Mouse (Mus musculus): ENCODE results near the gene Trp53i11. TPM values are rescaled to one million over a fixed set of nuclear protein-coding genes. Genes with fewer than 3 reads are reported as not detected.

Trp53i11 gene
- total and polyA plus RNA-seq, 3 experiments = not detected

- no peak overlapping the region for H3K4me3 ChIP-seq (ENCODE audit: control insufficient read depth in 1 of 2, insufficient read depth in 1 of 2, low read depth in 2 of 2, low read length in 2 of 2)
- H3K9ac ChIP-seq (ENCODE audit: control insufficient read depth, low read depth, low read length, poor library complexity, severe bottlenecking) = no peak overlapping the region
- no peak for TF ChIP-seq UBTF (IDR thresholded peaks at IDR 0.05; ENCODE audit: borderline replicate concordance, insufficient read depth, low read depth, low read length)
- TF ChIP-seq JUND (IDR thresholded peaks at IDR 0.05; ENCODE audit: low read depth, low read length) = no peak
- TF ChIP-seq GATA1 (IDR thresholded peaks at IDR 0.05; ENCODE audit: low read depth, low read length) = no peak
- no peak for TF ChIP-seq ZC3H11A (IDR thresholded peaks at IDR 0.05; ENCODE audit: low read depth, low read length)
- H3K4me1 ChIP-seq (ENCODE audit: control insufficient read depth in 1 of 2, insufficient read depth in 2 of 2, low read length in 2 of 2) = 0 out of 4 replicates have a peak, but pooled peaks cover 0 to 4% of the 10 kb centered on the region in 2 experiments
- H3K27me3 ChIP-seq (ENCODE audit: control insufficient read depth in 1 of 2, insufficient read depth in 2 of 2, low read length in 2 of 2) = peaks cover 2 to 11% of the 10 kb centered on the region in 2 experiments; a peak in 3 of 4 replicates
- no peak for DNase-seq (ENCODE audit: low read depth, low spot score)
- H3K27ac ChIP-seq (ENCODE audit: control insufficient read depth, low read depth, low read length) = no peak overlapping the region
- no peaks in the 10 kb centered on the region for H3K79me2 ChIP-seq (ENCODE audit: control insufficient read depth, insufficient read depth, low read length, poor library complexity)
- H3K9me3 ChIP-seq (replicated peaks; ENCODE audit: insufficient read depth, low read length) = no peaks in the 10 kb centered on the region
- no peaks in the 10 kb centered on the region for H3K36me3 ChIP-seq (ENCODE audit: control insufficient read depth in 1 of 2, insufficient read depth in 2 of 2, low read length in 2 of 2)
These were observed 11.1 kb upstream of the Trp53i11 start for GRCm38 (mm10) chr2:93176193-93176798.

- H3K27me3 ChIP-seq (ENCODE audit: control insufficient read depth in 1 of 2, insufficient read depth in 2 of 2, low read length in 2 of 2) = peaks cover 2 to 11% of the 10 kb centered on the region in 2 experiments; a peak in 3 of 4 replicates
- no peaks in the 10 kb centered on the region for H3K9me3 ChIP-seq (replicated peaks; ENCODE audit: insufficient read depth, low read length)
- DNase-seq (ENCODE audit: low read depth, low spot score) = no peak
- no peak for TF ChIP-seq UBTF (IDR thresholded peaks at IDR 0.05; ENCODE audit: borderline replicate concordance, insufficient read depth, low read depth, low read length)
- TF ChIP-seq MAFK (IDR thresholded peaks at IDR 0.05; ENCODE audit: borderline replicate concordance, low read depth, low read length) = no peak
- TF ChIP-seq ELF1 (IDR thresholded peaks at IDR 0.05; ENCODE audit: low read depth, low read length) = no peak
- TF ChIP-seq USF2 (IDR thresholded peaks at IDR 0.05; ENCODE audit: borderline replicate concordance in 1 of 2, insufficient read depth in 1 of 2, low read depth in 1 of 2, low read length in 2 of 2) = no peak
- no peak for TF ChIP-seq CHD1 (IDR thresholded peaks at IDR 0.05; ENCODE audit: low read depth, low read length)
- H3K9ac ChIP-seq (ENCODE audit: control insufficient read depth, low read depth, low read length, poor library complexity, severe bottlenecking) = no peak overlapping the region
- 0 out of 4 replicates have a peak, but pooled peaks cover 0 to 4% of the 10 kb centered on the region in 2 experiments for H3K4me1 ChIP-seq (ENCODE audit: control insufficient read depth in 1 of 2, insufficient read depth in 2 of 2, low read length in 2 of 2)
- H3K4me3 ChIP-seq (ENCODE audit: control insufficient read depth in 1 of 2, insufficient read depth in 1 of 2, low read depth in 2 of 2, low read length in 2 of 2) = no peak overlapping the region
- H3K36me3 ChIP-seq (ENCODE audit: control insufficient read depth in 1 of 2, insufficient read depth in 2 of 2, low read length in 2 of 2) = no peaks in the 10 kb centered on the region
- no peaks in the 10 kb centered on the region for H3K79me2 ChIP-seq (ENCODE audit: control insufficient read depth, insufficient read depth, low read length, poor library complexity)
- no peak overlapping the region for H3K27ac ChIP-seq (ENCODE audit: control insufficient read depth, low read depth, low read length)
These were observed 10.3 kb upstream of the Trp53i11 start for GRCm38 (mm10) chr2:93176871-93177667.

GRCm38 (mm10) chr2:93177668-93178312 is 9.6 kb upstream of the Trp53i11 start:
- H3K9me3 ChIP-seq (replicated peaks; ENCODE audit: insufficient read depth, low read length) = no peaks in the 10 kb centered on the region
- no peak for DNase-seq (ENCODE audit: low read depth, low spot score)
- H3K79me2 ChIP-seq (ENCODE audit: control insufficient read depth, insufficient read depth, low read length, poor library complexity) = no peaks in the 10 kb centered on the region
- H3K27ac ChIP-seq (ENCODE audit: control insufficient read depth, low read depth, low read length) = no peak overlapping the region
- no peak overlapping the region for H3K9ac ChIP-seq (ENCODE audit: control insufficient read depth, low read depth, low read length, poor library complexity, severe bottlenecking)
- no peak overlapping the region for H3K4me3 ChIP-seq (ENCODE audit: control insufficient read depth in 1 of 2, insufficient read depth in 1 of 2, low read depth in 2 of 2, low read length in 2 of 2)
- no peaks in the 10 kb centered on the region for H3K36me3 ChIP-seq (ENCODE audit: control insufficient read depth in 1 of 2, insufficient read depth in 2 of 2, low read length in 2 of 2)
- 0 out of 4 replicates have a peak, but pooled peaks cover 0 to 4% of the 10 kb centered on the region in 2 experiments for H3K4me1 ChIP-seq (ENCODE audit: control insufficient read depth in 1 of 2, insufficient read depth in 2 of 2, low read length in 2 of 2)
- peaks cover 2 to 9% of the 10 kb centered on the region in 2 experiments; a peak in 3 of 4 replicates for H3K27me3 ChIP-seq (ENCODE audit: control insufficient read depth in 1 of 2, insufficient read depth in 2 of 2, low read length in 2 of 2)
- no peak for TF ChIP-seq MYB (IDR thresholded peaks at IDR 0.05; ENCODE audit: low read depth, low read length)
- TF ChIP-seq USF2 (IDR thresholded peaks at IDR 0.05; ENCODE audit: borderline replicate concordance in 1 of 2, insufficient read depth in 1 of 2, low read depth in 1 of 2, low read length in 2 of 2) = no peak
- no peak for TF ChIP-seq ZC3H11A (IDR thresholded peaks at IDR 0.05; ENCODE audit: low read depth, low read length)
- no peak for TF ChIP-seq MXI1 (IDR thresholded peaks at IDR 0.05; ENCODE audit: low read depth, low read length)
- no peak for TF ChIP-seq NELFE (IDR thresholded peaks at IDR 0.05; ENCODE audit: low read depth, low read length)
- TF ChIP-seq TAL1 (IDR thresholded peaks at IDR 0.05; ENCODE audit: low read length) = no peak
- TF ChIP-seq POLR2AphosphoS5 (IDR thresholded peaks at IDR 0.05; ENCODE audit: borderline replicate concordance, low read depth, low read length) = no peak
- no peak for TF ChIP-seq BHLHE40 (IDR thresholded peaks at IDR 0.05; ENCODE audit: borderline replicate concordance, low read depth, low read length)
- TF ChIP-seq TCF12 (IDR thresholded peaks at IDR 0.05; ENCODE audit: low read depth, low read length) = no peak
- TF ChIP-seq SMC3 (IDR thresholded peaks at IDR 0.05; ENCODE audit: low read depth, low read length) = no peak
- TF ChIP-seq E2F4 (IDR thresholded peaks at IDR 0.05; ENCODE audit: borderline replicate concordance, low read depth, low read length) = no peak
- no peak for TF ChIP-seq CTCF (IDR thresholded peaks at IDR 0.05 in 2 of 3, conservative IDR thresholded peaks at IDR 0.05 in 1 of 3; ENCODE audit: control insufficient read depth in 1 of 3, insufficient read depth in 1 of 3, low read depth in 2 of 3, low read length in 3 of 3, poor library complexity in 1 of 3, severe bottlenecking in 1 of 3)
- TF ChIP-seq CHD2 (IDR thresholded peaks at IDR 0.05; ENCODE audit: low read length) = no peak
- TF ChIP-seq TBP (IDR thresholded peaks at IDR 0.05; ENCODE audit: low read depth, low read length) = no peak
- no peak for TF ChIP-seq EP300 (IDR thresholded peaks at IDR 0.05; ENCODE audit: low read depth in 1 of 2, low read length in 2 of 2)
